9 mouse cellular contexts compared by ENCODE assay signal in the genomic region with DNA sequence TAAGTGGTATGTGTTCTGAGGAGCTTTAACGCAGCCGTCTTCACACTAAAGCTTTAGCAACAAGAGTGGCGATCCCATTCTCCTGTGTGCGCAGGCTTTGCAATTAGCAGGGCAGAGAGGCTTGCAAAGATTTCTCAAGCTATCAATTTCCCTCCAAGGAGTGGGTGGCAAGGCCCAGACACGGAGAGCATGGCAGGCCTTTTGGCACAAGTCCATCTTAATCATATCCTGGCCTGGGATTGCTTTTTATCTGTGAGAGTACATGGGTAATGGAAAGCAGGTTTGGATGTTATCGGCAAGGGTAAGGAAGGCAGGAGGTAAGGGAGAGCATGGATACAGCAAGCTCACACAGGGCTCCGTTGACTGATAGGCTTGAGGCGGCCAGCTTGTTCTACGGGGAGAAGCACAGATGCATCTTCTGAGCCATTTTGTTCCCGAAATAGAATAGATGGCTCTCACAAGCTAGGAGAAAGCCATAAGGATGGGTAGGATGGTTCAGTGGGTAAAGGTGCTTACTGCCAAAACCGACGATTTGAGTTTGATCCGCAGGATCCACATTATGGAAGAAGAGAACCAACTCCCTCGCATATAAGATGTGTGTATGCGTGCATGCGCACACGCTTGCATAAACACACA.
DNase-seq lines count a peak whose midpoint lies in the region; ATAC-seq and TF ChIP-seq lines count a peak whose summit lies in the region.
"Had no signal": no experiment of that assay in that cellular context is flagged by ENCODE, and none has a peak within 500 bp of the region (broad histone marks: within the 10 kb centered on the region; RNA-seq: fewer than 3 reads in every experiment).

No protein-coding gene starts in this region.

- peaks cover 20% of the 10 kb centered on the region for H3K4me1 ChIP-seq in forebrain, embryonic 12.5 days
- H3K4me1 ChIP-seq in forebrain, embryonic 11.5 days (replicated peaks; ENCODE audit: control insufficient read depth, insufficient read depth, low read length), result no peaks in the 10 kb centered on the region; the same call in 1 of the 2 replicates
- peaks cover 2% of the 10 kb centered on the region; the same call in 1 of the 2 replicates for H3K4me1 ChIP-seq in lung, embryonic 14.5 days (ENCODE audit: insufficient read depth)
- peaks cover 28% of the 10 kb centered on the region for H3K4me1 ChIP-seq in hindbrain, embryonic 13.5 days (replicated peaks)
- peaks cover 32% of the 10 kb centered on the region for H3K4me1 ChIP-seq in neural tube, embryonic 13.5 days (replicated peaks)

- no peak overlapping the region for H3K4me3 ChIP-seq in forebrain, embryonic 12.5 days (replicated peaks)
- no peak overlapping the region for H3K4me3 ChIP-seq in forebrain, embryonic 11.5 days (ENCODE audit: low read depth, low read length)
- H3K4me3 ChIP-seq in lung, embryonic 14.5 days (ENCODE audit: low read depth, low read length), result no peak overlapping the region
- H3K4me3 ChIP-seq in hindbrain, embryonic 13.5 days, result no peak overlapping the region
- no peak overlapping the region for H3K4me3 ChIP-seq in neural tube, embryonic 13.5 days

- no peak for DNase-seq in forebrain, embryonic 11.5 days (ENCODE audit: low spot score)
- no peak for DNase-seq in lung, embryonic 14.5 days
- no peak for DNase-seq in lung, adult 18-20 months
- DNase-seq in gastrocnemius, postnatal 25 days, result no peak
- DNase-seq in c-Kit-positive CD71-positive TER-119-positive erythroid progenitor cells, embryonic 14.5 days (ENCODE audit: low spot score), result no peak
- DNase-seq: gastrocnemius, postnatal 36 days had no signal

- H3K9ac ChIP-seq in forebrain, embryonic 12.5 days, result no peak overlapping the region
- H3K9ac ChIP-seq in forebrain, embryonic 11.5 days (ENCODE audit: low read length), result no peak overlapping the region
- no peak overlapping the region for H3K9ac ChIP-seq in lung, embryonic 14.5 days
- H3K9ac ChIP-seq in hindbrain, embryonic 13.5 days, result no peak overlapping the region
- no peak overlapping the region for H3K9ac ChIP-seq in neural tube, embryonic 13.5 days

- peak overlapping the region; percentile 31; the same call in 1 of the 2 replicates for H3K4me2 ChIP-seq in forebrain, embryonic 12.5 days
- no peak overlapping the region for H3K4me2 ChIP-seq in forebrain, embryonic 11.5 days (ENCODE audit: low read depth, low read length, severe bottlenecking)
- peak overlapping the region; percentile 21; the same call in 1 of the 2 replicates for H3K4me2 ChIP-seq in lung, embryonic 14.5 days
- no peak overlapping the region for H3K4me2 ChIP-seq in hindbrain, embryonic 13.5 days
- no peak overlapping the region for H3K4me2 ChIP-seq in neural tube, embryonic 13.5 days

- H3K9me3 ChIP-seq in forebrain, embryonic 12.5 days, result no peaks in the 10 kb centered on the region
- no peaks in the 10 kb centered on the region for H3K9me3 ChIP-seq in forebrain, embryonic 11.5 days (ENCODE audit: control insufficient read depth, low read length)
- no peaks in the 10 kb centered on the region for H3K9me3 ChIP-seq in lung, embryonic 14.5 days (ENCODE audit: low read depth, low read length)
- H3K9me3 ChIP-seq in hindbrain, embryonic 13.5 days, result no peaks in the 10 kb centered on the region
- H3K9me3 ChIP-seq in neural tube, embryonic 13.5 days, result no peaks in the 10 kb centered on the region

- H3K36me3 ChIP-seq in forebrain, embryonic 12.5 days (replicated peaks), result no peaks in the 10 kb centered on the region
- no peaks in the 10 kb centered on the region for H3K36me3 ChIP-seq in forebrain, embryonic 11.5 days (ENCODE audit: control insufficient read depth, insufficient read depth, low read length)
- no peaks in the 10 kb centered on the region for H3K36me3 ChIP-seq in lung, embryonic 14.5 days (ENCODE audit: insufficient read depth)
- no peaks in the 10 kb centered on the region for H3K36me3 ChIP-seq in hindbrain, embryonic 13.5 days
- H3K36me3 ChIP-seq in neural tube, embryonic 13.5 days, result no peaks in the 10 kb centered on the region

- H3K27ac ChIP-seq in forebrain, embryonic 12.5 days, result peak overlapping the region; percentile 39; the same call in 1 of the 2 replicates
- no peak overlapping the region for H3K27ac ChIP-seq in forebrain, embryonic 11.5 days (ENCODE audit: low read depth, low read length)
- H3K27ac ChIP-seq in lung, embryonic 14.5 days (ENCODE audit: low read depth), result no peak overlapping the region; the same call in 1 of the 2 replicates
- H3K27ac ChIP-seq in hindbrain, embryonic 13.5 days, result peak overlapping the region; percentile 80
- H3K27ac ChIP-seq in neural tube, embryonic 13.5 days (replicated peaks), result peak overlapping the region; percentile 73

- TF ChIP-seq CTCF in lung, embryonic 14.5 days (IDR thresholded peaks at IDR 0.05; ENCODE audit: low read depth), result no peak

- peaks cover 6% of the 10 kb centered on the region; the same call in 1 of the 2 replicates for H3K27me3 ChIP-seq in forebrain, embryonic 12.5 days
- no peaks in the 10 kb centered on the region for H3K27me3 ChIP-seq in forebrain, embryonic 11.5 days (ENCODE audit: control insufficient read depth, insufficient read depth, low read length)
- H3K27me3 ChIP-seq in lung, embryonic 14.5 days (ENCODE audit: insufficient read depth, low read length), result no peaks in the 10 kb centered on the region
- H3K27me3 ChIP-seq in hindbrain, embryonic 13.5 days, result no peaks in the 10 kb centered on the region
- H3K27me3 ChIP-seq in neural tube, embryonic 13.5 days, result no peaks in the 10 kb centered on the region

- WGBS in forebrain, embryonic 12.5 days, result 68% methylated on average over 17 of the region's 17 CpGs
- 76% methylated on average over 17 of the region's 17 CpGs for WGBS in forebrain, embryonic 11.5 days
- 68% methylated on average over 17 of the region's 17 CpGs for WGBS in lung, embryonic 14.5 days
- 72% methylated on average over 17 of the region's 17 CpGs for WGBS in hindbrain, embryonic 13.5 days
- WGBS in neural tube, embryonic 13.5 days, result 76% methylated on average over 17 of the region's 17 CpGs

- ATAC-seq in forebrain, embryonic 12.5 days (ENCODE audit: low FRiP score), result no peak
- no peak for ATAC-seq in forebrain, embryonic 11.5 days (replicated peaks; ENCODE audit: low FRiP score)
- ATAC-seq in lung, embryonic 14.5 days (ENCODE audit: insufficient read depth), result peak; percentile 25; the same call in 1 of the 2 replicates
- ATAC-seq in hindbrain, embryonic 13.5 days (ENCODE audit: low FRiP score), result no peak; the same call in 1 of the 2 replicates
- ATAC-seq in neural tube, embryonic 13.5 days (ENCODE audit: low read depth), result no peak

Comparison
In these comparisons a context has a peak if more than half of its experiments do, and no peak if none do; other contexts are left out.
1. H3K27ac ChIP-seq: peak in forebrain, embryonic 12.5 days (single experiment), hindbrain, embryonic 13.5 days (single experiment) and neural tube, embryonic 13.5 days (single experiment); none in forebrain, embryonic 11.5 days (single experiment) and lung, embryonic 14.5 days (single experiment).
2. H3K4me2 ChIP-seq: peak in forebrain, embryonic 12.5 days (single experiment) and lung, embryonic 14.5 days (single experiment); none in forebrain, embryonic 11.5 days (single experiment), hindbrain, embryonic 13.5 days (single experiment) and neural tube, embryonic 13.5 days (single experiment).